Mouse (Mus musculus): ENCODE results near the gene Ptpn4.

Gene Ptpn4

GRCm38 (mm10) chr1:119807707-119808106, 29.7 kb downstream of the Ptpn4 start:
- DNase-seq (ENCODE audit: low spot score in 2 of 2), result no peak

- DNase-seq (ENCODE audit: low spot score in 2 of 2), result no peak
These were observed 31.4 kb downstream of the Ptpn4 start for GRCm38 (mm10) chr1:119805984-119806383.

GRCm38 (mm10) chr1:119804586-119804985, 32.8 kb downstream of the Ptpn4 start:
- no peak for DNase-seq (ENCODE audit: low spot score in 2 of 2)

- DNase-seq (ENCODE audit: low spot score in 2 of 2), result no peak
These were observed 42.2 kb downstream of the Ptpn4 start for GRCm38 (mm10) chr1:119795174-119795573.

GRCm38 (mm10) chr1:119794342-119794741, 43.1 kb downstream of the Ptpn4 start:
- no peak for DNase-seq (ENCODE audit: low spot score in 2 of 2)

- DNase-seq (ENCODE audit: low spot score in 2 of 2), result no peak
These were observed 46.8 kb downstream of the Ptpn4 start for GRCm38 (mm10) chr1:119790616-119791015.

GRCm38 (mm10) chr1:119775915-119776314, 61.5 kb downstream of the Ptpn4 start:
- no peak for DNase-seq (ENCODE audit: low spot score in 2 of 2)

GRCm38 (mm10) chr1:119735692-119736091, 101.7 kb downstream of the Ptpn4 start:
- no peak for DNase-seq (ENCODE audit: low spot score in 2 of 2)

- peak in 1 of 2 experiments; percentile 5 for DNase-seq (ENCODE audit: low spot score in 2 of 2)
These were observed 102.6 kb downstream of the Ptpn4 start for GRCm38 (mm10) chr1:119734801-119735200.

- DNase-seq (ENCODE audit: low spot score in 2 of 2), result no peak
These were observed 106.2 kb downstream of the Ptpn4 start for GRCm38 (mm10) chr1:119731166-119731565.

- DNase-seq (ENCODE audit: low spot score in 2 of 2), result no peak
These were observed 124.4 kb downstream of the Ptpn4 start for GRCm38 (mm10) chr1:119713017-119713416.

GRCm38 (mm10) chr1:119706471-119707217, 130.8 kb downstream of the Ptpn4 start:
- no peak for DNase-seq (ENCODE audit: low spot score in 2 of 2)

GRCm38 (mm10) chr1:119696860-119697259, 140.6 kb downstream of the Ptpn4 start:
- no peak for DNase-seq (ENCODE audit: low spot score in 2 of 2)

- no peak for DNase-seq (ENCODE audit: low spot score in 2 of 2)
These were observed 151.4 kb downstream of the Ptpn4 start for GRCm38 (mm10) chr1:119685773-119686558.

GRCm38 (mm10) chr1:119681663-119682213, 155.7 kb downstream of the Ptpn4 start:
- no peak for DNase-seq (ENCODE audit: low spot score in 2 of 2)

GRCm38 (mm10) chr1:119674984-119675383, 162.4 kb downstream of the Ptpn4 start:
- no peak for DNase-seq (ENCODE audit: low spot score in 2 of 2)

- no peak for DNase-seq (ENCODE audit: low spot score in 2 of 2)
These were observed 170.5 kb downstream of the Ptpn4 start for GRCm38 (mm10) chr1:119666904-119667303.

- DNase-seq (ENCODE audit: low spot score in 2 of 2), result no peak
These were observed 183.1 kb downstream of the Ptpn4 start for GRCm38 (mm10) chr1:119654307-119654706.

GRCm38 (mm10) chr1:119650386-119650785, 187.0 kb downstream of the Ptpn4 start:
- DNase-seq (ENCODE audit: low spot score in 2 of 2), result no peak

GRCm38 (mm10) chr1:119649627-119650026, 187.8 kb downstream of the Ptpn4 start:
- no peak for DNase-seq (ENCODE audit: low spot score in 2 of 2)

- peak; percentile 32 to 58 for DNase-seq (ENCODE audit: low spot score in 2 of 2)
These were observed 189.0 kb downstream of the Ptpn4 start, which contains the start of gene Epb41l5 for GRCm38 (mm10) chr1:119648205-119649111. Gene Epb41l5 (minus strand): TSS chr1:119649000.

- DNase-seq (ENCODE audit: low spot score in 2 of 2), result no peak
These were observed 191.1 kb downstream of the Ptpn4 start for GRCm38 (mm10) chr1:119646356-119646755.

Data from frontal cortex, postnatal 25 days (tissue).